Mouse (Mus musculus) heart, adult 18-20 months (tissue): Measurements from ENCODE around the gene Golga2. TPM values are rescaled to one million over a fixed set of nuclear protein-coding genes. Genes with fewer than 3 reads are reported as not detected.

ENCODE experiments used
- DNase-seq, 2 experiments: peaks; one replicate each; pipeline ENCODE4 v3.0.0; 2021 to 2022; ENCODE audit warnings: mixed read lengths in 1 of 2
- long read RNA-seq, 2 experiments: library from polyadenylated mRNA; stranded (forward); transcript quantifications; one replicate each; pipeline ENCODE4 v2.0.0; 2021
- total RNA-seq, 2 experiments: library from RNA; stranded (reverse); gene quantifications; 2 replicates each; pipeline ENCODE4 v1.2.3; 2021

Gene Golga2
- 10 to 100 TPM; 67.6 to 75.5 TPM for total RNA-seq
- long read RNA-seq, experiment 1, full-length matches to known transcripts: 18 of 62 reads
- long read RNA-seq, experiment 1, partial matches to known transcripts: 13 of 62 reads
- long read RNA-seq, experiment 1, other reads (novel, unspliced or antisense): 31 of 62 reads
- long read RNA-seq, experiment 2, full-length matches to known transcripts: 12 of 36 reads
- long read RNA-seq, experiment 2, partial matches to known transcripts: 11 of 36 reads
- long read RNA-seq, experiment 2, other reads (novel, unspliced or antisense): 13 of 36 reads

DNA sequence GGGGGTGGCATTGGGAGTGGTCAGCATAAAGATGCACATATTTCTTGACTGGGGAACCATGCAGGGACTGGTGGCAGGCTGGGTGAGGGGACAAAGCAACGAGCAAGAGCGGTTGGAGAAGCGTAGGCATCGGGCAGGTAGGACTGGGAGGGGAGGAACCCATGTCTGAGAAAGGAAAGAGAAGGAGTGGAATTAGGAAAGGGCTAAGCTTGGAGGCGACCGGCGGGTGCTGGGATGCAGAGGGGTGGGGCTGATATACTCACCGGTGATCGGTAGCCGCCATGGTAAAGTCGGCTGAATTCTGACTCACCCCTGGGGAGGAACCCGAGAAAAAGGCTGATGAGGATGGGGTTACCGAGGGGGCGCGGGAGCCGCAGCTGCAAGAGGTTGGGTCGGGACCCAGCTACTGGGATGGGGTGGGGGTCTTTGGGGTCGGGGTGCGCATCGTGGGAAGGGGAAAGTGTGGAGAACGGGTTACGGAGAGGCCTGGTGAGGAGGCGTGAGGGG lies at the start of gene Golga2:
Gene Golga2 (plus strand): TSS at position 51 of the 507 bp plus-strand sequence.
- DNase-seq: no peak

GRCm38 (mm10) chr2:32237571-32237970 lies 49.6 kb upstream of the Golga2 start:
- no peak for DNase-seq

DNA sequence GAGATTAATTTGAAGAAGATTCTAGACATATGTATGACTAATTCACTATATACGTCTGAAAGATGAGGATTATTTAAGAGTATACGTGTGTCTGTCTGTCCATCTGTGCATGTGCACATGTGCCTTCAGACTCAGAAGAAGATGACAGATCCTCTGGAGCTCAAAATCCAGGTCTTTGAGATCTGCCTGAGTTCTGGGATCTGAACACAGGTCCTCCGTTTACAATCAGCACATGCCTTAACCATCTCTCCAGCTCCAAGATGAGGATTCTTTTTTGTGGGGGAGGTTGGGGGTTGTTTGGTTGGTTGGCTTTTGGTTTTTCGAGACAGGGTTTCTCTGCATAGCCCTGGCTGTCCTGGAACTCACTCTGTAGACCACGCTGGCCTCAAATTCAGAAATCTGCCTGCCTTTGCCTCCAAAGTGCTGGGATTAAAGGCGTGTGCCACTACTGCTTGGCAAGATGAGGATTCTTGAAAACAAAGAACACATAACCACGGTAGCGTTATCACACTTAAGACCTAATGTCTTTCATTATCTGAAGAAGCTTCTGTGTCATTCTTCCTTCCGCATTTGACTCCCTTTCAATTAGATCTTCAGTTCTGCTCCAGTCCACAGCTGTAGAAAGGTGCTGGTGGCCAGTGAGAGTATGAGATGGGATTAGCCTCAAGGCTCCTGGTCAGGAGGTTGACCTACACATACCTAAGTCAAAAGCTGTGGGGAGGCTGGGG lies 48.3 kb upstream of the Golga2 start:
- DNase-seq: no peak

- no peak for DNase-seq
These were observed 46.6 kb upstream of the Golga2 start for GRCm38 (mm10) chr2:32240591-32240990.

- no peak for DNase-seq
These were observed 44.2 kb upstream of the Golga2 start for GRCm38 (mm10) chr2:32242986-32243385.

DNA sequence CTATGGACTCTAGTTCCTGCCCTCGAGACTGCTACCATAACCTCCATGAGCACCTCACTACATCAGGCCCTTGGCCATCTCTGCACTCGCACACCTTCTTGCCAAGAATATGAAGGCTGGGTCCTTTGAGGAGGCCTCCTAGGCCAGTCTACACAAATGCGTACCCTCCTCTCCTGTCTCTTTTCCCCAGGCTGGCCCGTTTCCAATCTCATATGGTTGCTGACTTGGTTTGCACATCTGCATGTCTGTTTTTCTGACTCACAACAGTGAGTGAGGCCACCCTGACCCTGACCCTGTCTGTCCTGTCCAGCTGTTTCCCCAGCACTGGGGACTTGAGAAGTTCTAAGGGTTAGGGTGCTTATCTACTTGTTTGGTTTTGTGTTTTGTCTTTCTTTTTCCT lies 40.4 kb upstream of the Golga2 start:
- no peak for DNase-seq

- peak; percentile 48 to 59 for DNase-seq
These were observed 38.5 kb upstream of the Golga2 start for GRCm38 (mm10) chr2:32248377-32249361.

DNA sequence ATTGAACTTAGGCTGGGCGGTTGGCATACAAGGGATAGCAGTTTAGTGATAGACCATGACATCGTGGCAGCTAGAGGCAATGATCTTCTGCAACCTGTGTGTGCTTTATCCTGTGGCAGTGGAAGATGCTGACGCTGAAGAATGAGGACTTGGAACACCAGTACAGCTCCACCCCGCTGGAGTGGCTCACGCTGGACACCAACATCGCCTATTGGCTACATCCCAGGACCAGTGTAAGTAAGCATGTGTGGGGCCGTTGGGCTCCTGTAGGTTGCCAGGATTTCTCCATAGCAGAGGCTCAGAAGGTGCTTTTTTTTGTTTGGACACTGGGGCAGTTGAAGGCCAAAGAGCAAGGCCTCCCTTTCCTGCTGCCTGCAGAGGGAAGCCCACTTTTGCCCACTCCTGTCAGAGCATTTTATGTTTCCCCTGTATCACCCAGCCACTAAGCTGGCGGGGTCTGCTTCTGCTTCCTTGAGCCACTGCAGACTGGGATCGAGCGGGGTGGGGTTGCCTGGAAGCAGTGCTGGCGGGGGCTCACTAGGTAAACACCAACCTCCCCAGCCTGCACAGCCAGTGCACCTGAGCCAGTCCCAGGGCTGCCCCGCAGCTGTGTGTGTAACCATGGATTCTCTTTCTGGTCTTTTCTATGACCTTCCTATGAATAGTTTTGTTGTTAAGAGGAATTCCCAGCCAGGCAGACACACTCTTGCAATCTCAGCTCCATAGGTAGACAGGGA lies 35.2 kb upstream of the Golga2 start:
- peak in 1 of 2 experiments; percentile 45 for DNase-seq

GRCm38 (mm10) chr2:32252658-32253057 lies 34.5 kb upstream of the Golga2 start:
- DNase-seq: no peak

- no peak for DNase-seq
These were observed 33.8 kb upstream of the Golga2 start for GRCm38 (mm10) chr2:32253352-32253751.

- DNase-seq: no peak
These were observed 32.6 kb upstream of the Golga2 start for GRCm38 (mm10) chr2:32254563-32254962.

- no peak for DNase-seq
These were observed 30.9 kb upstream of the Golga2 start for GRCm38 (mm10) chr2:32256273-32256672.

- DNase-seq: no peak
These were observed 28.2 kb upstream of the Golga2 start for GRCm38 (mm10) chr2:32258887-32259533.

DNA sequence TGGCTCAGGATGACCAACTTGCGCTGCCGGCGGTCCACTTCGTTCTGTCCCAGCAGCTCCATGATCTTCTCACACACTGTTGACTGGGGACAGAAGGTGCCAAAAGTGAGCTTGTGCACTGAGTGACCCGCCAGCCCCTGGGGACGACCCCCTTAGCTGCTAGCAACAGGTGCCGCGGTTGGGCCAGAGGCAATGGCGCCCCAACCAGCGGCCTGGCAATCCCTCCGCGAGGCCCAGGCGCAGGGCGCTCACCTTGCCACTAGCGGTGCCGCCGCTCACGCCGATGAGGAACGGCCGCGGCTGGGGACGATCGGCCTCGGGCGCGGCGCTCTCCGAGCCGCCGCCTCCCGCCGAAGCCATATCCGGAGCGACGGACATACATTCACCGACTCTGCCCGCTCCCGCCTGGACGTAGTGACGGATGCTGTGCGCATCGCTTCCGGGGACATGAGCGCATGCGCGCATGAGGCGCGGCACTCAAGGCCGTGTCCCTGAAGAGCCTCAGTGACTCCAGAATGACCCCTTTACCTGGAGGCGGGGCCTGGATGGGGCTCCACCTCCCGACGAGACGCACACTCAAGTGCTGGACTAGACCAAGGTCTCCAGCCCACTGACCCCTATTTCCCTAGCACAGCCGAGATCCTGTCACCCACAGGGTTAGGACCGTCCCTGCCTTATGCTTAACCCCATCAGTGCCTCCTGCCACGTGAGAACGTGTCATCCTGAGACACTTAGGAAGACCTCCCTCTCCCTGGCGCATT lies 27.3 kb upstream of the Golga2 start, which contains the start of gene Uck1:
Gene Uck1 (minus strand): TSS at position 503 of the 761 bp plus-strand sequence.
- peak; percentile 90 to 94 for DNase-seq

DNA sequence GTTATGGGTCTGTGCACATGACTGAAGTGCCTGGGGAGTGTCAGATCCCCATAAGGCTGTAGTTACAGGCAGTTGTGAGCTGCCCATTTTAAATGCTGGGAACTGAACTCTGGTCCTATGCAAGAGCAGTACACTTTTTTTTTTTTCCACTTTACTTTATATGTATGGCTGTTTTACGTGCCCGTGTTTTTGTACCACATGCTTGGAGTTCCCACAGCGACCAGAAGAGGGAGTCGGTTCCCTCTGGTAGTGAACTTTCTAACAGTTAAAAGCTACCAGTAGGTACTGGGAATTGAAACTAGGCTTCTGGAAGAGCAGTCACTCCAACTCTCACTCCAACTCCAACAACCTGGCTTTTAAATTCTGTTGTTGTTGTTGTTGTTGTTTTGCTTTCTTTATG lies 26.5 kb upstream of the Golga2 start:
- peak; percentile 24 to 69 for DNase-seq

- DNase-seq: no peak
These were observed 11.4 kb upstream of the Golga2 start for GRCm38 (mm10) chr2:32275823-32276222.

GRCm38 (mm10) chr2:32282289-32282688 lies 4.9 kb upstream of the Golga2 start:
- no peak for DNase-seq

DNA sequence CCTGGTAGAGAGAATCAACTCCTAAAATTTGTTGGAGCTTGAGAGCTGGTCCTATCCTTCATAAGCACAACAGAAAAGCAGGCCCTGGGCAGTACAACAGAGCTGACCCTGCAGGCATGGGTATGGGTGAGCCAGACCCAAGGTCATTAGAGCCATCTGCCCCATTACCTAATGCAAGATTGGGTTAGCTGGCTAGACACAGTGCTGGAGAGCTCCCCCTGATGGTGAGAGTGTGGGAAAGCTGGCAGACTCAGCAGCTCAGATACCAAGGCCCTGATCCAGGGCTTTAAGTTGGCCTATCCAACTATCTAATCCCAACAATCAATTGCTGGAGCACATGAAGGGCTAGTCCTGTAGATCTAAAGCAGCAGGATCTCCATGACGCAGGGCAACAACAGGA lies 4.5 kb upstream of the Golga2 start:
- DNase-seq: peak; percentile 60 to 73

GRCm38 (mm10) chr2:32283986-32284385 lies 3.2 kb upstream of the Golga2 start:
- DNase-seq: no peak

DNA sequence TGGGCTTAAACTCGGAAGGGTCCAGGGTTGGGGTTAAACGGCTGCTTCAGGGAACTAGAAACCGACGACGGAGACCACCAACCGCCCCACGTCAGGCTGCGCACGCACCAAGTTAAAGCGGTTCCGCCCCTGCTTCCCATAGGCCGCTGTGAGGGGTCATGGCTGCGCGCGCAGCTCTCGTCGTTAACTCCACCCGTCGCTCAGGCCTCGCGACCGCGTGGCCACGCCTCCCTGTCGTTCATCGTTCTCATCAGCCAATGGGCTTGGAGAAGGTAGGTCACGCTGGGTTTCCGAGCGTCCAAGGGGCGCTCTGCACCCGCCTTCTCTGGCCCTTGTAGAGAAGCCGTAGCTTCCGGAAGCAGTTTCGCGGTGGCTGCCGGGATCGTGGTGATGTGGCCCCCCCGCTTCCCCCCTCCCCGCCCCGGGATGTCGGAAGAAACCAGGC lies 761 bp downstream of the Golga2 start, which contains the start of gene Swi5:
Gene Swi5 (minus strand): TSS at position 153 of the 445 bp plus-strand sequence.
- peak; percentile 98 to 99 for DNase-seq
